Mouse (Mus musculus) lung, postnatal 0 days (tissue): Measurements from ENCODE around the gene Itga11.

Experiments
- CTCF ChIP-seq: IDR thresholded peaks from 2 replicates; pipeline ENCODE4 v1.5.1; 2016; ENCODE audit warnings: antibody characterized with exemption, mild to moderate bottlenecking
- EP300 ChIP-seq: IDR thresholded peaks from 2 replicates; pipeline ENCODE4 v1.6.1; 2016; ENCODE audit warnings: antibody characterized with exemption, mild to moderate bottlenecking, control low read depth

DNA sequence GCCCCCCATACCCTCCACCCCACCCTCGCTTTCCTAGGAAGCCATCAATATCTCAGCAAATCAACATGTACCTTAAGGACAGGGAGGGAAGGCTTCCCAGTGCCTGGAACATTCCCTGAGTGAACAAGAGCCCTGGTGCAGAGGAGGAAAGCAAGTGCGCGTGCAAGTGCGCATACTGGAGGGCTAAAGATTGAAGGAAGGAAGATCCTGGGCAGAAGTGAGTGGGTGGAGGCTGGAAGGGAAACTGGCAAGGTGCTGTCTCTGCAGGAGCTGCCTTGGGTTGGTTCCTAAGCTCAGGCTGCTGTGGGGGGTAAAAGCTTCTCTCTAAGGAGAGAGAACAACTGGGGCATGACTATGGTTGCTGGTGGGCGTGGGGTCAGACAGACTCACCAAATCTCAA lies 32.4 kb downstream of the Itga11 start:
- TF ChIP-seq CTCF (no peak), EP300 (no peak)
